Mouse (Mus musculus) large intestine, adult 2 months (tissue): ENCODE measurements around the gene Pet2. TPM values are rescaled to one million over a fixed set of nuclear protein-coding genes. Genes with fewer than 3 reads are reported as not detected.

ENCODE experiments used
- DNase-seq: peaks from one replicate; pipeline ENCODE4 v3.0.0-alpha.2; 2012; ENCODE audit warnings: low read depth, low spot score
- WGBS: fragments of 180-500 bp; shearing (Covaris S2); methylation state at CpG from one replicate; pipeline ENCODE4 v1.1.7; 2018; 5-methylcytosine and 5-hydroxymethylcytosine counted together
- polyA plus RNA-seq: library from polyadenylated mRNA; depleted of rRNA; stranded (reverse); fragments of >200 nt; gene quantifications from 2 replicates; pipeline ENCODE4 v1.2.3, GENCODE M21; 2012; rRNA removed

Gene Pet2
- polyA plus RNA-seq: not detected in 2 replicates

- WGBS: 89% methylated on average over 9 of the region's 9 CpGs
- no peak for DNase-seq
Measured at GRCm38 (mm10) chrX:89409589-89409988, at the start of gene Pet2. Gene Pet2 (minus strand): TSS chrX:89409689.
